Mouse (Mus musculus) C2C12 (cell line): ENCODE measurements around the gene Hexa.

ENCODE experiments used
- CEBPB ChIP-seq: IDR thresholded peaks from one replicate; pipeline ENCODE4 v1.6.1; 2011; ENCODE audit warnings: low read depth, mild to moderate bottlenecking, control low read depth, moderate library complexity
- CTCF ChIP-seq: IDR thresholded peaks from one replicate; pipeline ENCODE4 v1.5.1; 2011; ENCODE audit not compliant: control insufficient read depth, insufficient read depth, insufficient read length

GRCm38 (mm10) chr9:59565600-59565999 lies 26.3 kb downstream of the Hexa start:
- no peak for TF ChIP-seq CEBPB
- peak; percentile 82 for TF ChIP-seq CTCF
